Mouse (Mus musculus) liver, embryonic 14.5 days (tissue): ENCODE data around the gene Csrnp3. TPM values are rescaled to one million over a fixed set of nuclear protein-coding genes. Genes with fewer than 3 reads are reported as not detected.

Experiments
- ATAC-seq: fragments of 200-750 bp; cut with Nextera tagmentation; 2 replicates; pipeline ENCODE4 v1.8.0; 2017; ENCODE audit warnings: moderate number of reproducible peaks, mild to moderate bottlenecking, moderate library complexity; ENCODE audit not compliant: insufficient read depth
- DNase-seq, 3 experiments: peaks; one replicate each; pipeline ENCODE4 v3.0.0-alpha.2; 2012 to 2013; ENCODE audit warnings: low read depth in 3 of 3, low spot score in 3 of 3
- H3K27ac ChIP-seq: fragments of 300-500 bp; sonication (generic); 2 replicates; pipeline ENCODE4 v1.5.1; 2014; ENCODE audit warnings: moderate library complexity, mild to moderate bottlenecking, control low read depth, inconsistent platforms
- H3K27me3 ChIP-seq: fragments of 300-500 bp; sonication (generic); 2 replicates; pipeline ENCODE4 v1.6.1; 2014; ENCODE audit warnings: mild to moderate bottlenecking, low read length, moderate library complexity; ENCODE audit not compliant: control insufficient read depth, insufficient read depth
- H3K36me3 ChIP-seq: fragments of 300-500 bp; sonication (generic); replicated peaks from 2 replicates; pipeline ENCODE4 v1.6.1; 2014; ENCODE audit warnings: low read depth; ENCODE audit not compliant: control insufficient read depth, insufficient read depth
- H3K4me1 ChIP-seq, 2 experiments: fragments of 200-500 bp in 1 of 2; fragments of 300-500 bp in 1 of 2; sonication (generic) in 1 of 2; replicated peaks; 2 replicates each; pipeline ENCODE4 v1.6.1; 2012 to 2014; ENCODE audit warnings: antibody characterized with exemption in 1 of 2, inconsistent platforms in 1 of 2, low read length in 1 of 2; ENCODE audit not compliant: control insufficient read depth in 2 of 2, insufficient read depth in 2 of 2
- H3K4me2 ChIP-seq: fragments of 300-500 bp; sonication (generic); 2 replicates; pipeline ENCODE4 v1.6.1; 2014; ENCODE audit warnings: low read depth, mild to moderate bottlenecking, control low read depth, moderate library complexity
- H3K4me3 ChIP-seq, 2 experiments: fragments of 200-500 bp in 1 of 2; fragments of 300-500 bp in 1 of 2; sonication (generic) in 1 of 2; 2 replicates each; pipeline ENCODE4 v1.5.1; 2012 to 2014; ENCODE audit warnings: low read depth in 2 of 2, low read length in 2 of 2, mild to moderate bottlenecking in 2 of 2, control low read depth in 1 of 2, inconsistent platforms in 1 of 2, moderate library complexity in 1 of 2; ENCODE audit not compliant: insufficient read depth in 1 of 2
- H3K9ac ChIP-seq: fragments of 300-500 bp; sonication (generic); replicated peaks from 2 replicates; pipeline ENCODE4 v1.6.1; 2014; ENCODE audit warnings: mild to moderate bottlenecking, control low read depth, moderate library complexity
- H3K9me3 ChIP-seq: fragments of 300-500 bp; sonication (generic); 2 replicates; pipeline ENCODE4 v1.6.1; 2016; ENCODE audit warnings: low read length, mixed read lengths; ENCODE audit not compliant: control insufficient read depth
- CTCF ChIP-seq: IDR thresholded peaks from 2 replicates; pipeline ENCODE4 v1.5.1; 2016; ENCODE audit warnings: antibody characterized with exemption, low read depth, control low read depth
- EP300 ChIP-seq: IDR thresholded peaks from 2 replicates; pipeline ENCODE4 v1.6.1; 2016; ENCODE audit warnings: antibody characterized with exemption, low read depth
- WGBS: fragments of 180-500 bp; shearing (Covaris S2); extraction: QIAGEN DNeasy Blood & Tissue Kit; methylation state at CpG from one replicate; pipeline ENCODE4 v1.1.7; 2014; ENCODE audit not compliant: insufficient replicate concordance; 5-methylcytosine and 5-hydroxymethylcytosine counted together
- polyA plus RNA-seq, 2 experiments: library from polyadenylated mRNA; depleted of rRNA in 1 of 2; stranded (reverse) in 1 of 2; unstranded in 1 of 2; fragments of >200 nt; fragmentation: Nextera tagmentation in 1 of 2; extraction: Ambion mirVana in 1 of 2; gene quantifications; 2 replicates each; pipeline versions ENCODE4 v1.2.1 to v1.2.3; 2012 to 2014

Gene Csrnp3
- polyA plus RNA-seq, 2 experiments = 0.02 TPM; not detected in 1

- no peak for TF ChIP-seq CTCF
- no peak for TF ChIP-seq EP300
- DNase-seq (no peak), ATAC-seq (no peak)
- Histone ChIP-seq H3K9me3 (no peaks in the 10 kb centered on the region), H3K4me3 (no peak overlapping the region), H3K27me3 (no peaks in the 10 kb centered on the region), H3K27ac (no peak overlapping the region), H3K4me1 (no peaks in the 10 kb centered on the region), H3K36me3 (no peaks in the 10 kb centered on the region), H3K4me2 (no peak overlapping the region), H3K9ac (no peak overlapping the region)
- 71% methylated on average over 4 of the region's 4 CpGs for WGBS
Observed at GRCm38 (mm10) chr2:65942346-65942745, 96.8 kb downstream of the Csrnp3 start.

- DNase-seq (no peak), ATAC-seq (no peak)
- Histone ChIP-seq H3K9me3 (no peaks in the 10 kb centered on the region), H3K36me3 (no peaks in the 10 kb centered on the region), H3K4me1 (no peaks in the 10 kb centered on the region), H3K27ac (no peak overlapping the region), H3K9ac (no peak overlapping the region), H3K4me2 (no peak overlapping the region), H3K4me3 (no peak overlapping the region), H3K27me3 (no peaks in the 10 kb centered on the region)
- 76% methylated on average over 16 of the region's 16 CpGs for WGBS
- no peak for TF ChIP-seq CTCF
- no peak for TF ChIP-seq EP300
Observed at GRCm38 (mm10) chr2:65948808-65949207, 103.2 kb downstream of the Csrnp3 start.

- Histone ChIP-seq H3K36me3 (no peaks in the 10 kb centered on the region), H3K9me3 (no peaks in the 10 kb centered on the region), H3K4me1 (no peaks in the 10 kb centered on the region), H3K27ac (no peak overlapping the region), H3K27me3 (no peaks in the 10 kb centered on the region), H3K4me3 (no peak overlapping the region), H3K9ac (no peak overlapping the region), H3K4me2 (no peak overlapping the region)
- WGBS = 78% methylated on average over 17 of the region's 17 CpGs
- ATAC-seq (no peak), DNase-seq (no peak)
- TF ChIP-seq CTCF (no peak), EP300 (no peak)
Observed at GRCm38 (mm10) chr2:65953726-65954340, 108.3 kb downstream of the Csrnp3 start.

GRCm38 (mm10) chr2:65955804-65956203 lies 110.2 kb downstream of the Csrnp3 start:
- Histone ChIP-seq H3K4me1 (no peaks in the 10 kb centered on the region), H3K27me3 (no peaks in the 10 kb centered on the region), H3K9ac (no peak overlapping the region), H3K4me3 (no peak overlapping the region), H3K27ac (no peak overlapping the region), H3K4me2 (no peak overlapping the region), H3K36me3 (no peaks in the 10 kb centered on the region), H3K9me3 (no peaks in the 10 kb centered on the region)
- TF ChIP-seq EP300 (no peak), CTCF (no peak)
- no peak for DNase-seq
- no peak for ATAC-seq
- WGBS = 73% methylated on average over 1 of the region's 1 CpGs

- H3K27ac ChIP-seq = no peak overlapping the region
- H3K9ac ChIP-seq = no peak overlapping the region
- no peaks in the 10 kb centered on the region for H3K9me3 ChIP-seq
- no peaks in the 10 kb centered on the region for H3K36me3 ChIP-seq
- H3K27me3 ChIP-seq = no peaks in the 10 kb centered on the region
- DNase-seq (no peak), ATAC-seq (no peak)
- H3K4me3 ChIP-seq = no peak overlapping the region
- 75% methylated on average over 9 of the region's 9 CpGs for WGBS
- no peaks in the 10 kb centered on the region for H3K4me1 ChIP-seq
- TF ChIP-seq CTCF = no peak
- TF ChIP-seq EP300 = no peak
- no peak overlapping the region for H3K4me2 ChIP-seq
Observed at GRCm38 (mm10) chr2:65956727-65957126, 111.2 kb downstream of the Csrnp3 start.
